11 mouse cellular contexts compared by ENCODE assay signal in the genomic region with DNA sequence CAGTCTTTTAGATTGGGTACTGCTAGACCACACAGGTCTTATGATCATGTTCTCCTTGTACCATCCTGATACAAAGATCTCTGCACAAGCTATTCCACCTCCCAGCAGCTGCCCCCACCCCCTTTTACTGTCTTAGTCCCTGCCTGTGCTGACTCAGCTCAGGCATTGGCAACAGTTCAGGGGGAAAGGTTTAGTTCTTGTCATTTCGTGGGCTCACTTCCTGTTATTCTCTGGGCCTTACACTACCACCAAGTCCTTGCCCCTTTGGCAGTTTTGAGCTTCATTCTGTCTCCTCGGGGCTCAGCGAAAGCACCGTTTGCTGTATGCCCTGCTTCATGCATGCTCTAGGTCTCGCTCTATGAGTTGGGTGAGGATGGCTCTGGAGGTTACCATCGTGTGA. TPM values are rescaled to one million over a fixed set of nuclear protein-coding genes. Genes with fewer than 3 reads are reported as not detected.
DNase-seq lines count a peak whose midpoint lies in the region; ATAC-seq and TF ChIP-seq lines count a peak whose summit lies in the region.
"Had no signal": no experiment of that assay in that cellular context is flagged by ENCODE, and none has a peak within 500 bp of the region (broad histone marks: within the 10 kb centered on the region; RNA-seq: fewer than 3 reads in every experiment).

No protein-coding gene starts in this region.

- no peak for ATAC-seq in lung, embryonic 14.5 days (ENCODE audit: insufficient read depth)
- peak; percentile 60 for ATAC-seq in G1E (ENCODE audit: extremely low read depth, insufficient number of reproducible peaks, low FRiP score, poor library complexity, severe bottlenecking)
- ATAC-seq in monocyte, adult 5-6 weeks (replicated peaks; ENCODE audit: insufficient number of reproducible peaks, low FRiP score, low TSS enrichment, poor library complexity, severe bottlenecking) = peak; percentile 80

- no peaks in the 10 kb centered on the region for H3K27me3 ChIP-seq in lung, embryonic 14.5 days (ENCODE audit: insufficient read depth, low read length)
- peaks cover 11% of the 10 kb centered on the region; the same call in 1 of the 2 replicates for H3K27me3 ChIP-seq in G1E (ENCODE audit: insufficient read depth, low read length)
- no peaks in the 10 kb centered on the region for H3K27me3 ChIP-seq in limb, embryonic 10.5 days (ENCODE audit: low read depth, poor library complexity, severe bottlenecking)

- H3K36me3 ChIP-seq in lung, embryonic 14.5 days (ENCODE audit: insufficient read depth) = no peaks in the 10 kb centered on the region
- no peaks in the 10 kb centered on the region for H3K36me3 ChIP-seq in G1E (replicated peaks)
- no peaks in the 10 kb centered on the region for H3K36me3 ChIP-seq in limb, embryonic 10.5 days

- no peak overlapping the region for H3K9ac ChIP-seq in lung, embryonic 14.5 days

- H3K4me1 ChIP-seq in lung, embryonic 14.5 days (ENCODE audit: insufficient read depth) = peaks cover 4% of the 10 kb centered on the region; the same call in 1 of the 2 replicates
- peaks cover 16% of the 10 kb centered on the region for H3K4me1 ChIP-seq in G1E (ENCODE audit: insufficient read depth, low read depth, low read length)
- 0 out of 2 replicates have a peak, but pooled peaks cover 3% of the 10 kb centered on the region for H3K4me1 ChIP-seq in brown adipose tissue, adult 24 weeks (ENCODE audit: control insufficient read depth, insufficient read depth, insufficient read length, low read length)
- peaks cover 11% of the 10 kb centered on the region for H3K4me1 ChIP-seq in limb, embryonic 10.5 days

- no peak overlapping the region for H3K4me3 ChIP-seq in lung, embryonic 14.5 days (ENCODE audit: low read depth, low read length)
- H3K4me3 ChIP-seq in G1E (ENCODE audit: low read depth, low read length) = no peak overlapping the region
- H3K4me3 ChIP-seq in brown adipose tissue, adult 24 weeks (ENCODE audit: insufficient read depth, low read depth, low read length) = no peak overlapping the region
- H3K4me3 ChIP-seq in limb, embryonic 10.5 days = no peak overlapping the region
- H3K4me3 ChIP-seq: erythroblast, embryonic 14.5 days had no signal

- no peaks in the 10 kb centered on the region for H3K9me3 ChIP-seq in lung, embryonic 14.5 days (ENCODE audit: low read depth, low read length)
- H3K9me3 ChIP-seq in G1E (replicated peaks) = no peaks in the 10 kb centered on the region
- no peaks in the 10 kb centered on the region for H3K9me3 ChIP-seq in limb, embryonic 10.5 days (replicated peaks)

- WGBS in lung, embryonic 14.5 days = 76% methylated on average over 6 of the region's 6 CpGs
- WGBS in limb, embryonic 10.5 days = 87% methylated on average over 6 of the region's 6 CpGs

- peak; percentile 20 for DNase-seq in lung, embryonic 14.5 days
- DNase-seq in lung, postnatal 10 days = no peak
- peak; percentile 19 for DNase-seq in G1E (ENCODE audit: low spot score)
- DNase-seq in left cerebral cortex, adult 8-10 months (ENCODE audit: low spot score in 2 of 2) = no peak
- no peak for DNase-seq in limb, embryonic 10.5 days (ENCODE audit: low spot score)
- no peak for DNase-seq in layer of hippocampus, postnatal 25 days (ENCODE audit: extremely low spot score in 1 of 2, low spot score in 1 of 2)
- DNase-seq: lung, postnatal 36 days had no signal

- no peak overlapping the region for H3K27ac ChIP-seq in lung, embryonic 14.5 days (ENCODE audit: low read depth)
- peak overlapping the region; percentile 76 for H3K27ac ChIP-seq in brown adipose tissue, adult 24 weeks (replicated peaks; ENCODE audit: low read depth, low read length)
- H3K27ac ChIP-seq in limb, embryonic 10.5 days = no peak overlapping the region

- no peak overlapping the region for H3K4me2 ChIP-seq in lung, embryonic 14.5 days
- H3K4me2 ChIP-seq: liver, embryonic 11.5 days had no signal

- no peak for TF ChIP-seq CTCF in lung, embryonic 14.5 days (IDR thresholded peaks at IDR 0.05; ENCODE audit: low read depth)
- TF ChIP-seq CTCF in G1E (IDR thresholded peaks at IDR 0.05; ENCODE audit: low read depth, low read length) = no peak

RNA-seq across cellular contexts. Expression of a gene that starts 48.4 kb away (rescaled TPM):
- polyA plus RNA-seq in lung, embryonic 14.5 days (2014; fragmentation: Nextera tagmentation; extraction: Ambion mirVana) = 630 and 663 TPM in 2 replicates
- 474 and 507 TPM in 2 replicates for total RNA-seq in G1E (2014; fragmentation: Nextera tagmentation)
- total RNA-seq in G1E (2017) = 523 and 553 TPM in 2 replicates
- 104 and 121 TPM in 2 replicates for polyA plus RNA-seq in G1E (2012)
- 1,115 and 1,308 TPM in 2 replicates for polyA plus RNA-seq in brown adipose tissue, adult 24 weeks (2012; ENCODE audit: insufficient read depth, insufficient read length, missing spikeins)
- total RNA-seq in monocyte, adult 5-6 weeks (2017) = 1,022 to 1,179 TPM (median 1,153 TPM) in 3 replicates
- total RNA-seq in left cerebral cortex, adult 8-10 months (2022) = 100 to 1,000 TPM; 726 to 856 (median 801) TPM
- 219 and 269 TPM in 2 replicates for polyA plus RNA-seq in limb, embryonic 10.5 days (2016; fragmentation: Nextera tagmentation; extraction: Ambion mirVana)
- 1,000 to 10,000 TPM; 1,010 to 1,023 TPM for total RNA-seq in layer of hippocampus, postnatal 25 days (2021)

Comparison
In these comparisons a context has a peak if more than half of its experiments do, and no peak if none do; other contexts are left out.
1. DNase-seq: peak in lung, embryonic 14.5 days (single experiment) and G1E (single experiment); none in lung, postnatal 10 days (single experiment), left cerebral cortex, adult 8-10 months (0 of 2), limb, embryonic 10.5 days (single experiment) and layer of hippocampus, postnatal 25 days (0 of 2).